Mouse (Mus musculus): ENCODE data around the gene Cmpk2. TPM values are rescaled to one million over a fixed set of nuclear protein-coding genes. Genes with fewer than 3 reads are reported as not detected.

The Cmpk2 gene
- polyA plus RNA-seq, 1 experiment = 6.6 TPM

DNA sequence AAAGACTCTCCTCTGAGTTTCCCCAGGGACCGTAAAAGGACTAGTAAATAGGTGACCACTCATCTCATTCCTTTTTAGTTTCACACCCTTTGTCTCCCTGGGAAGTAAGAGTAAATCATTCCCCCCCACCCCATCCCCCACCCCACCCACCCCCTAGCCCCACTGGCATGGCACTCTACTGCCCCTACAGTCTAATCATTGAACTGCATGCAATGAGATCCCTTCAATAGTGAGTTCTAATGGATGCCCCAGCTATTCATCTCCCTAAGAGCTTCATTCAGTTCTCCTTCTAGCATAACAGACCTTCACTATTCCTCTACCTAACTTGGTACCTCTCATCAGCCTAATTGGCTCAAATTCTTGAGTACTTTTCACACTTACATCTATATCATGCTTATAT lies 20.9 kb downstream of the Cmpk2 start:
- Histone ChIP-seq H3K36me3 (ENCODE audit: control insufficient read depth, insufficient read depth, low read length) (no peaks in the 10 kb centered on the region), H3K27ac (ENCODE audit: control insufficient read depth, insufficient read depth, low read length) (no peak overlapping the region), H3K4me1 (replicated peaks; ENCODE audit: control insufficient read depth, insufficient read depth, low read length) (no peaks in the 10 kb centered on the region), H3K27me3 (ENCODE audit: control insufficient read depth, insufficient read depth, low read length) (no peaks in the 10 kb centered on the region), H3K4me3 (ENCODE audit: control insufficient read depth, insufficient read depth, low read length) (no peak overlapping the region)
- TF ChIP-seq POLR2A (IDR thresholded peaks at IDR 0.05; ENCODE audit: control insufficient read depth, extremely low read depth, insufficient read depth, low read length, poor library complexity) (no peak), CTCF (IDR thresholded peaks at IDR 0.05; ENCODE audit: borderline replicate concordance, control insufficient read depth, extremely low read depth, insufficient read depth, low read length, poor library complexity) (no peak)
- 94% methylated on average over 1 of the region's 1 CpGs for WGBS
- DNase-seq = no peak

DNA sequence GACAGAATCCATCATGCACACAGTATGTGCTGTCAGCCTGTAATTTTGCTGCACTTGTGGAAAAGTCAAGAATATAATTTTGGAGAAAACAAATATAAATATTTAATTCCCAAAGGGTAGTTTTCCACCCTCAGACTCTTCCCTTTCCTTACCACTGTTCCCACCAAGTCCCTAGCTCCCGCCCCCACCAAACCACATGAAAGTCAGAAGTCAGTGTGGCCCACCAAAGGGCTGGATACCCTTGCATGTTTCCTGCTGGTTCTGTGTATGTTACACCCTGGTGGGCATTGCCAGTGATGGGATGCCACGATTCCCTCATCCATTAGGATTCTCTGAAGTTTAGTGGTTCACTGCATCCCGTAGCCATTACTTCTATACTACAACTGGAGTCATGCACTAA lies 32.0 kb downstream of the Cmpk2 start:
- 91% methylated on average over 3 of the region's 3 CpGs for WGBS
- no peaks in the 10 kb centered on the region for H3K4me1 ChIP-seq (replicated peaks; ENCODE audit: control insufficient read depth, insufficient read depth, low read length)
- DNase-seq = no peak
- H3K27ac ChIP-seq (ENCODE audit: control insufficient read depth, insufficient read depth, low read length) = no peak overlapping the region
- H3K4me3 ChIP-seq (ENCODE audit: control insufficient read depth, insufficient read depth, low read length) = no peak overlapping the region
- H3K27me3 ChIP-seq (ENCODE audit: control insufficient read depth, insufficient read depth, low read length) = no peaks in the 10 kb centered on the region
- H3K36me3 ChIP-seq (ENCODE audit: control insufficient read depth, insufficient read depth, low read length) = no peaks in the 10 kb centered on the region
- TF ChIP-seq CTCF (IDR thresholded peaks at IDR 0.05; ENCODE audit: borderline replicate concordance, control insufficient read depth, extremely low read depth, insufficient read depth, low read length, poor library complexity) = no peak
- TF ChIP-seq POLR2A (IDR thresholded peaks at IDR 0.05; ENCODE audit: control insufficient read depth, extremely low read depth, insufficient read depth, low read length, poor library complexity) = no peak

DNA sequence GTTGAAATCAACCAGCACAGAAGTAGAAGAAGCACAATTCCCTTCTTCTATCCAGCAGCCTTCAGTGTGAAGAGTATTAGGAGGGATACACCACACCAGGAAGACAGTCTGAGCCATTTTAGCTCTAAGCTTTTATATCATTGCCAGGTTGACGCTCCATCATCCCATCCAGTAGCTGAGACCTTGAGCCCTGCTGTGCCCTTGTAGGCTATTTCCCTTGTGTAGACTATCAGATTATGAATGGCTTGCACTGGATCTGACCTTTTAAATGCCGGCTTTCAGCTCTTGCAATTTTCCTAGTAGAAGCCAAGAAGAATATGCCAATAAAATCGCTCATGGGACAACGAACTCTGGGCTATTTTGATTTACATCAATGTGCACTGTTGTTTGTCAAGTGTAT lies 42.0 kb downstream of the Cmpk2 start:
- H3K4me3 ChIP-seq (ENCODE audit: control insufficient read depth, insufficient read depth, low read length) = no peak overlapping the region
- 96% methylated on average over 4 of the region's 4 CpGs for WGBS
- no peaks in the 10 kb centered on the region for H3K27me3 ChIP-seq (ENCODE audit: control insufficient read depth, insufficient read depth, low read length)
- H3K36me3 ChIP-seq (ENCODE audit: control insufficient read depth, insufficient read depth, low read length) = no peaks in the 10 kb centered on the region
- no peak overlapping the region for H3K27ac ChIP-seq (ENCODE audit: control insufficient read depth, insufficient read depth, low read length)
- TF ChIP-seq POLR2A (IDR thresholded peaks at IDR 0.05; ENCODE audit: control insufficient read depth, extremely low read depth, insufficient read depth, low read length, poor library complexity) (no peak), CTCF (IDR thresholded peaks at IDR 0.05; ENCODE audit: borderline replicate concordance, control insufficient read depth, extremely low read depth, insufficient read depth, low read length, poor library complexity) (no peak)
- no peaks in the 10 kb centered on the region for H3K4me1 ChIP-seq (replicated peaks; ENCODE audit: control insufficient read depth, insufficient read depth, low read length)
- DNase-seq = no peak

- DNase-seq = no peak
- Histone ChIP-seq H3K4me3 (ENCODE audit: control insufficient read depth, insufficient read depth, low read length) (no peak overlapping the region), H3K4me1 (replicated peaks; ENCODE audit: control insufficient read depth, insufficient read depth, low read length) (no peaks in the 10 kb centered on the region), H3K27me3 (ENCODE audit: control insufficient read depth, insufficient read depth, low read length) (no peaks in the 10 kb centered on the region), H3K27ac (ENCODE audit: control insufficient read depth, insufficient read depth, low read length) (no peak overlapping the region), H3K36me3 (ENCODE audit: control insufficient read depth, insufficient read depth, low read length) (no peaks in the 10 kb centered on the region)
- 88% methylated on average over 3 of the region's 3 CpGs for WGBS
- TF ChIP-seq CTCF (IDR thresholded peaks at IDR 0.05; ENCODE audit: borderline replicate concordance, control insufficient read depth, extremely low read depth, insufficient read depth, low read length, poor library complexity) (no peak), POLR2A (IDR thresholded peaks at IDR 0.05; ENCODE audit: control insufficient read depth, extremely low read depth, insufficient read depth, low read length, poor library complexity) (no peak)
These were observed 49.2 kb downstream of the Cmpk2 start for GRCm38 (mm10) chr12:26518206-26518605.

DNA sequence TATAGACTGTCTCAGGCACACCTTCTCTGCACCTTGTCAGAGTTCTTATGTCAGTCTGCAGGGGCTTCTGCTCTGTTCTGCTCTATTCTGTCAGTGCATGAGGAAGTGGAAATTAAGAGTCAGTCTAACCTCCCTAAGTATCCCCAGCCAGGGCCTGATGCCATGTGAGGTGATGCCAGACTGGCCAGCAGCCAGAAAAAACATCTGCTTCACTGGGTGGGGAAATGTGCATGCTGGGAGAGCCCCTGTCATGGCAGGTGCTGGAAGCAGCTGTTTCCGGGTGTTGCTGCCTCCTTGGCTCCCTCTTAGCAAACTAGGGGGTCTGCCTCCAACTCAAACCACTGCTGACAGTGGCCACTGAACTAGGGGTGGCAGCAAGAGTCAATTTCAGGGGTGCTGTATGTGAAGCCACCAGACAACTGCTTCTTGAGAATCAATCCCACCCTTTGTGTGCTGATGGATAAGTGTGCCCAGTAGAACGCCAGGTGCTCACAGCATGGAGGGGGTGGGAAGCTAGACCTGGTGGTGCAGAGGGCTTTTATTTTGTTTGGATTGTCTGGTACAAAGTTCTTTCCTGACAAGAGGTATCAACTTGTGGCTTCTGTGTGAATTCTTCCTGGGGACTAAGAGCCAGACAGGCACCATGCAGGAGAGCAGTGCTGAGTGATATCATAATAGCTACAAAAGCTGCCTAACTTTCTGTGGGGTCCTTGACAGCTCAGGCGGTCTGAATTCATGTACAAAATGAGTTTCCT lies 56.1 kb downstream of the Cmpk2 start:
- Histone ChIP-seq H3K4me3 (ENCODE audit: control insufficient read depth, insufficient read depth, low read length) (no peak overlapping the region), H3K27ac (ENCODE audit: control insufficient read depth, insufficient read depth, low read length) (peak overlapping the region; percentile 32; the same call in 1 of the 2 replicates), H3K27me3 (ENCODE audit: control insufficient read depth, insufficient read depth, low read length) (no peaks in the 10 kb centered on the region), H3K36me3 (ENCODE audit: control insufficient read depth, insufficient read depth, low read length) (no peaks in the 10 kb centered on the region), H3K4me1 (replicated peaks; ENCODE audit: control insufficient read depth, insufficient read depth, low read length) (peaks cover 5% of the 10 kb centered on the region)
- TF ChIP-seq POLR2A (IDR thresholded peaks at IDR 0.05; ENCODE audit: control insufficient read depth, extremely low read depth, insufficient read depth, low read length, poor library complexity) = no peak
- no peak for TF ChIP-seq CTCF (IDR thresholded peaks at IDR 0.05; ENCODE audit: borderline replicate concordance, control insufficient read depth, extremely low read depth, insufficient read depth, low read length, poor library complexity)
- 24% methylated on average over 3 of the region's 3 CpGs for WGBS
- DNase-seq = peak; percentile 35

DNA sequence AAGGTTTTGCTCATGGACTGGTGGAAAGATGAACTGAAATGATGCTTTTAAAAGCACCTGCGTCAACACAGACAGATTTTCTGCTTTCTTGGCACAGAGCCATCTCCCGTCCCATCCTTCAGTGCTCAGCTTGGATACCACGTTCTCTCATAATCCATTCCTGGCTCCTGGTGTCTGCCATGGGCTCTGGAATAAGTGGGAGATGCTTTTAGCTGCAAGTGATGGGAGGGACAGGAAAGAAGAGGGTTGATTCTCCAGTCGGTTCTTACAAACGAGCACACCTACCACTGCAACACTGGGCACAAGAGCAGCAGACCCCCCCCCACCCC lies 56.7 kb downstream of the Cmpk2 start:
- no peak for DNase-seq
- Histone ChIP-seq H3K36me3 (ENCODE audit: control insufficient read depth, insufficient read depth, low read length) (no peaks in the 10 kb centered on the region), H3K27ac (ENCODE audit: control insufficient read depth, insufficient read depth, low read length) (no peak overlapping the region), H3K4me1 (replicated peaks; ENCODE audit: control insufficient read depth, insufficient read depth, low read length) (peaks cover 5% of the 10 kb centered on the region), H3K4me3 (ENCODE audit: control insufficient read depth, insufficient read depth, low read length) (no peak overlapping the region), H3K27me3 (ENCODE audit: control insufficient read depth, insufficient read depth, low read length) (no peaks in the 10 kb centered on the region)
- WGBS = 68% methylated on average over 5 of the region's 5 CpGs
- TF ChIP-seq CTCF (IDR thresholded peaks at IDR 0.05; ENCODE audit: borderline replicate concordance, control insufficient read depth, extremely low read depth, insufficient read depth, low read length, poor library complexity) = no peak
- no peak for TF ChIP-seq POLR2A (IDR thresholded peaks at IDR 0.05; ENCODE audit: control insufficient read depth, extremely low read depth, insufficient read depth, low read length, poor library complexity)

Other genes starting within 250 kb of the Cmpk2 start
- 12.0 and 14.6 TPM in 2 replicates for gene Rnf144a, start 54.0 kb upstream of the Cmpk2 start, polyA plus RNA-seq (2012; rRNA removed)
- 2.9 TPM in 2 replicates for gene Rsad2, start 12.8 kb upstream of the Cmpk2 start, polyA plus RNA-seq (2012; rRNA removed)